Mouse (Mus musculus) retina, embryonic 14.5 days (tissue): ENCODE results near the gene Pkd1.

ENCODE experiments used
- DNase-seq: peaks from one replicate; pipeline ENCODE4 v3.0.0-alpha.2; 2015; ENCODE audit warnings: low spot score

Gene Pkd1

GRCm38 (mm10) chr17:24644875-24645721, 95.5 kb downstream of the Pkd1 start:
- DNase-seq, result no peak

DNA sequence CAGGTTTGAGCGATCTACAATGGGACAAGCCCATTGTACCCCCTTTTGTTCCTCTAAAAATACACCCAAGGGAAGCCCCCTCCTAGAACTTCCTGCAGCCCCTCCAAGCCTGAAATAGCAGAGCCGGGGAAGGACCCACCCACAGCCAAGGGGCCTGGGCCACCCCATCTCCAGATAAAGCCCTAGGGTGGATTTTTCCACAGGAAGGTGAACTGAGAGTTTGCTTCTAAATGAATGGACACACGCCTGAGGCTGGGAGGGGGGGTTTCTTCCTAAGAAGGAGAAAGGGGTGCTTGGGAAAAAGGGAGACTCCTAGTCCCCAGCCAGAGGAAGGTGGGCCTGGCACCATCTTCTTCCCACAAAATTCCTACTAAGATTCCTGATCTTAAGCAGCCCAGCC, 96.3 kb downstream of the Pkd1 start:
- DNase-seq, result no peak
